ENCODE assay signal across 26 mouse cellular contexts in genomic region chr5:150036918-150037317, GRCm38 (mm10). TPM values are rescaled to one million over a fixed set of nuclear protein-coding genes. Genes with fewer than 3 reads are reported as not detected.
A peak's percentile ranks its signal among the peaks of the same experiment; 100 is the strongest.
DNase-seq lines count a peak whose midpoint lies in the region; ATAC-seq and TF ChIP-seq lines count a peak whose summit lies in the region.
"Had no signal": no experiment of that assay in that cellular context is flagged by ENCODE, and none has a peak within 500 bp of the region (broad histone marks: within the 10 kb centered on the region; RNA-seq: fewer than 3 reads in every experiment).

No protein-coding gene starts in this region.

- DNase-seq in forebrain, embryonic 11.5 days (ENCODE audit: low spot score) = peak; percentile 17
- no peak for DNase-seq in gastrocnemius, adult 8-10 months (ENCODE audit: low spot score in 2 of 2)
- no peak for DNase-seq in gastrocnemius, postnatal 4 days (ENCODE audit: low spot score in 2 of 2)
- DNase-seq in spleen, postnatal 14 days (ENCODE audit: low spot score in 2 of 2) = no peak
- DNase-seq: adrenal gland, adult 2 months; adrenal gland, adult 8-10 months; adrenal gland, postnatal 10 days; adrenal gland, postnatal 14 days; adrenal gland, postnatal 25 days; adrenal gland, postnatal 36 days; B cell, adult 2 months; cerebellum, adult 11 months; cerebellum, adult 11-12 months had no signal

- no peak for TF ChIP-seq CTCF in intestine, postnatal 0 days (IDR thresholded peaks at IDR 0.05; ENCODE audit: low read depth)

- H3K9ac ChIP-seq in forebrain, embryonic 11.5 days (ENCODE audit: low read length) = no peak overlapping the region
- no peak overlapping the region for H3K9ac ChIP-seq in forebrain, embryonic 13.5 days
- no peak overlapping the region for H3K9ac ChIP-seq in intestine, embryonic 15.5 days
- H3K9ac ChIP-seq in intestine, embryonic 16.5 days (ENCODE audit: low read depth, low read length) = no peak overlapping the region
- no peak overlapping the region for H3K9ac ChIP-seq in intestine, postnatal 0 days (ENCODE audit: low read depth, low read length)

- H3K27ac ChIP-seq in forebrain, embryonic 11.5 days (ENCODE audit: low read depth, low read length) = no peak overlapping the region
- H3K27ac ChIP-seq in forebrain, embryonic 13.5 days = no peak overlapping the region
- H3K27ac ChIP-seq in intestine, embryonic 15.5 days = no peak overlapping the region
- peak overlapping the region; percentile 60 for H3K27ac ChIP-seq in intestine, embryonic 16.5 days (ENCODE audit: low read length)
- peak overlapping the region; percentile 50 for H3K27ac ChIP-seq in intestine, postnatal 0 days (ENCODE audit: low read depth, low read length)

- no peak overlapping the region for H3K4me2 ChIP-seq in forebrain, embryonic 11.5 days (ENCODE audit: low read depth, low read length, severe bottlenecking)
- H3K4me2 ChIP-seq in forebrain, embryonic 13.5 days = no peak overlapping the region
- no peak overlapping the region for H3K4me2 ChIP-seq in intestine, embryonic 15.5 days (replicated peaks)
- H3K4me2 ChIP-seq in intestine, embryonic 16.5 days (ENCODE audit: low read depth, low read length) = no peak overlapping the region
- no peak overlapping the region for H3K4me2 ChIP-seq in intestine, postnatal 0 days (replicated peaks; ENCODE audit: low read depth)

- H3K27me3 ChIP-seq in forebrain, embryonic 11.5 days (ENCODE audit: control insufficient read depth, insufficient read depth, low read length) = no peaks in the 10 kb centered on the region
- H3K27me3 ChIP-seq in forebrain, embryonic 13.5 days = no peaks in the 10 kb centered on the region
- H3K27me3 ChIP-seq in intestine, embryonic 15.5 days (replicated peaks) = no peaks in the 10 kb centered on the region
- H3K27me3 ChIP-seq in intestine, embryonic 16.5 days (replicated peaks; ENCODE audit: control insufficient read depth, insufficient read depth, low read length) = no peaks in the 10 kb centered on the region
- no peaks in the 10 kb centered on the region for H3K27me3 ChIP-seq in intestine, postnatal 0 days (replicated peaks; ENCODE audit: control insufficient read depth, insufficient read depth, low read length)
- H3K27me3 ChIP-seq: Patski had no signal

- no peaks in the 10 kb centered on the region for H3K4me1 ChIP-seq in forebrain, embryonic 11.5 days (replicated peaks; ENCODE audit: control insufficient read depth, insufficient read depth, low read length)
- H3K4me1 ChIP-seq in forebrain, embryonic 13.5 days = peaks cover 5% of the 10 kb centered on the region
- 0 out of 2 replicates have a peak, but pooled peaks cover 8% of the 10 kb centered on the region for H3K4me1 ChIP-seq in intestine, embryonic 15.5 days (replicated peaks)
- peaks cover 4% of the 10 kb centered on the region for H3K4me1 ChIP-seq in intestine, embryonic 16.5 days (ENCODE audit: control insufficient read depth, insufficient read depth, low read length)
- 0 out of 2 replicates have a peak, but pooled peaks cover 3% of the 10 kb centered on the region for H3K4me1 ChIP-seq in intestine, postnatal 0 days (replicated peaks; ENCODE audit: control insufficient read depth, insufficient read depth, low read length)

- H3K36me3 ChIP-seq in forebrain, embryonic 11.5 days (ENCODE audit: control insufficient read depth, insufficient read depth, low read length) = no peaks in the 10 kb centered on the region
- H3K36me3 ChIP-seq in forebrain, embryonic 13.5 days (ENCODE audit: poor library complexity, severe bottlenecking) = no peaks in the 10 kb centered on the region
- no peaks in the 10 kb centered on the region for H3K36me3 ChIP-seq in intestine, embryonic 15.5 days
- H3K36me3 ChIP-seq in intestine, embryonic 16.5 days (ENCODE audit: control insufficient read depth, insufficient read depth, low read length) = no peaks in the 10 kb centered on the region
- H3K36me3 ChIP-seq in intestine, postnatal 0 days (ENCODE audit: control insufficient read depth, insufficient read depth) = no peaks in the 10 kb centered on the region
- H3K36me3 ChIP-seq: G1E had no signal

- ATAC-seq in forebrain, embryonic 11.5 days (replicated peaks; ENCODE audit: low FRiP score) = no peak
- ATAC-seq in forebrain, embryonic 13.5 days = no peak
- ATAC-seq in intestine, embryonic 15.5 days = peak; percentile 60
- ATAC-seq in intestine, embryonic 16.5 days = peak; percentile 70
- peak; percentile 73 for ATAC-seq in intestine, postnatal 0 days
- ATAC-seq: activated CD4-positive, CD25-positive, alpha-beta regulatory T cell, adult 4 months; CD4-positive, CD25-positive, alpha-beta regulatory T cell, adult 4 months; Patski had no signal

- H3K4me3 ChIP-seq in forebrain, embryonic 11.5 days (ENCODE audit: low read depth, low read length) = no peak overlapping the region
- H3K4me3 ChIP-seq in forebrain, embryonic 13.5 days = no peak overlapping the region
- H3K4me3 ChIP-seq in intestine, embryonic 15.5 days (replicated peaks) = no peak overlapping the region
- H3K4me3 ChIP-seq in intestine, embryonic 16.5 days (ENCODE audit: low read length) = no peak overlapping the region
- no peak overlapping the region for H3K4me3 ChIP-seq in intestine, postnatal 0 days (ENCODE audit: low read depth, low read length)

- H3K9me3 ChIP-seq in forebrain, embryonic 11.5 days (ENCODE audit: control insufficient read depth, low read length) = no peaks in the 10 kb centered on the region
- 0 out of 2 replicates have a peak, but pooled peaks cover 4% of the 10 kb centered on the region for H3K9me3 ChIP-seq in forebrain, embryonic 13.5 days (replicated peaks)
- no peaks in the 10 kb centered on the region for H3K9me3 ChIP-seq in intestine, embryonic 15.5 days
- no peaks in the 10 kb centered on the region for H3K9me3 ChIP-seq in intestine, embryonic 16.5 days (ENCODE audit: control insufficient read depth, low read length)
- no peaks in the 10 kb centered on the region for H3K9me3 ChIP-seq in intestine, postnatal 0 days (ENCODE audit: control insufficient read depth)

- WGBS in forebrain, embryonic 11.5 days = 75% methylated on average over 4 of the region's 4 CpGs
- WGBS in forebrain, embryonic 13.5 days = 89% methylated on average over 4 of the region's 4 CpGs
- 40% methylated on average over 4 of the region's 4 CpGs for WGBS in intestine, embryonic 15.5 days
- 45% methylated on average over 4 of the region's 4 CpGs for WGBS in intestine, embryonic 16.5 days
- 35% methylated on average over 4 of the region's 4 CpGs for WGBS in intestine, postnatal 0 days

RNA-seq across cellular contexts. Expression of gene Rxfp2, which starts 18.4 kb away (rescaled TPM):
- 0.33 and 0.44 TPM in 2 replicates for polyA plus RNA-seq in forebrain, embryonic 11.5 days (2014; fragmentation: Nextera tagmentation; extraction: Ambion mirVana)
- 0.36 and 0.50 TPM in 2 replicates for polyA plus RNA-seq in forebrain, embryonic 13.5 days (2015; fragmentation: Nextera tagmentation; extraction: Ambion mirVana)
- polyA plus RNA-seq in intestine, embryonic 15.5 days (2015; fragmentation: Nextera tagmentation; extraction: Ambion mirVana) = 0.38 and 0.44 TPM in 2 replicates
- polyA plus RNA-seq in intestine, embryonic 16.5 days (2015; fragmentation: Nextera tagmentation; extraction: Ambion mirVana) = 0.15 and 0.23 TPM in 2 replicates
- not detected in 2 replicates for polyA plus RNA-seq in intestine, postnatal 0 days (2015; fragmentation: Nextera tagmentation; extraction: Ambion mirVana)
- total RNA-seq in gastrocnemius, adult 8-10 months (2022) = not detected
- total RNA-seq in gastrocnemius, postnatal 4 days (2021) = under 1 TPM in 1 of 2 experiments, not detected in 1; 0.13 TPM
- total RNA-seq: adrenal gland, adult 18-20 months; adrenal gland, adult 2 months; adrenal gland, adult 8-10 months; adrenal gland, postnatal 10 days; adrenal gland, postnatal 25 days; adrenal gland, postnatal 36 days; CH12.LX; ES-E14; MEL had no signal
- polyA plus RNA-seq: activated CD4-positive, CD25-positive, alpha-beta regulatory T cell, adult 4 months; C2C12; CD4-positive, CD25-positive, alpha-beta regulatory T cell, adult 4 months; G1E; Patski had no signal

Comparison
In these comparisons a context has a peak if more than half of its experiments do, and no peak if none do; other contexts are left out.
1. H3K27ac ChIP-seq: peak in intestine, embryonic 16.5 days (single experiment) and intestine, postnatal 0 days (single experiment); none in forebrain, embryonic 11.5 days (single experiment), forebrain, embryonic 13.5 days (single experiment) and intestine, embryonic 15.5 days (single experiment).
2. ATAC-seq: peak in intestine, embryonic 15.5 days (single experiment), intestine, embryonic 16.5 days (single experiment) and intestine, postnatal 0 days (single experiment); none in forebrain, embryonic 11.5 days (single experiment) and forebrain, embryonic 13.5 days (single experiment).